Mouse (Mus musculus) erythroblast, embryonic 14.5 days (primary cell): Measurements from ENCODE around the gene Gm21983.

Source experiments
- GATA1 ChIP-seq: IDR thresholded peaks from 2 replicates; pipeline ENCODE4 v1.6.1; 2012; ENCODE audit warnings: low read length, inconsistent platforms, mixed read lengths
- TAL1 ChIP-seq: IDR thresholded peaks from 3 replicates; pipeline ENCODE4 v1.6.1; 2012; ENCODE audit warnings: low read length, inconsistent platforms, mixed read lengths

- TF ChIP-seq GATA1: no peak
- TF ChIP-seq TAL1: no peak
These were observed 3.0 kb downstream of the Gm21983 start for GRCm38 (mm10) chr7:27177942-27178323.
